Mouse (Mus musculus): ENCODE measurements around the gene Pgd. TPM values are rescaled to one million over a fixed set of nuclear protein-coding genes. Genes with fewer than 3 reads are reported as not detected.
A peak's percentile ranks its signal among the peaks of the same experiment; 100 is the strongest.
"Not testable (repeated sequence)": the region's sequence is repeated elsewhere in the genome, so short reads cannot be mapped to it uniquely, and the experiment has no call there.

Pgd gene
- total RNA-seq (2021) = 10 to 100 TPM; 33.1 to 33.5 TPM

DNA sequence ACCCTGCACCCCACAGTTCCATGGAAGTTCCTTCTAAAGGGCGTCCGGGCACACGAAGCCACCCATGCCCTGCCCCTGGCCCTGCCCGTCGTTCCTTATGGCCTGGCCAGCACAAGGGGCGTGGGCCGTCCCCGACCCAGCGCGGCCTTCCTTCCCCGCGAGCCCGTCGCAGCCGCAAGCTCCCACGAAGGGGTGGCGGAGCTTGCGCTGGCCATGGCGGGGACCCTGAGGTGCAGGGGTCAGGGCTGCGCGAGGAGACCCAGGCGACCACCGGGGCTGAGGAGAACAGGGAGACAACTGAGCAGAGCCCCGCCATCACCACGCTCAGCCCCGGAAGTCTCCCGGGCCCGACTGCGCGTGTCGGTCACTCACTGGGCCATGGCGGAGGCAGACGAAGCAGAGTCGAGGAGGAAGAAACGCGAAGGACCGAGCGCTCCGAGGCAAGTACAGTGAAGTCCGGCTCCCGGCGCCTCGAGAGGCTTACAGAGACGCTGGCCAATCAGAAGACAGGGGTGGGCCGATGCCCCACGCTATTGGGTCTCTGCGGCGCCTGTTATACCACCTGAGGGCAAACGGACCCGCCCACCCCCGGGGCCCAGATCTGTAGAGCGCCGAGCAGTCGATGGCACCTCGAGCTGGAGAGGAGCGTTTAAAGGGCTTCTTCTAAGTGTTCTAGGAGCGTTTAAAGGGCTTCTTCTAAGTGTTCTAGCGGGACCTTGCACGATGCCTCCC, at the start of gene Pgd:
TSS of gene Pgd (minus strand) at position 557 of the 732 bp plus-strand sequence.
- DNase-seq (ENCODE audit: low spot score in 2 of 2) = peak; percentile 98 to 99
- intact Hi-C loops (cut with DNase I) = no loop called here

DNA sequence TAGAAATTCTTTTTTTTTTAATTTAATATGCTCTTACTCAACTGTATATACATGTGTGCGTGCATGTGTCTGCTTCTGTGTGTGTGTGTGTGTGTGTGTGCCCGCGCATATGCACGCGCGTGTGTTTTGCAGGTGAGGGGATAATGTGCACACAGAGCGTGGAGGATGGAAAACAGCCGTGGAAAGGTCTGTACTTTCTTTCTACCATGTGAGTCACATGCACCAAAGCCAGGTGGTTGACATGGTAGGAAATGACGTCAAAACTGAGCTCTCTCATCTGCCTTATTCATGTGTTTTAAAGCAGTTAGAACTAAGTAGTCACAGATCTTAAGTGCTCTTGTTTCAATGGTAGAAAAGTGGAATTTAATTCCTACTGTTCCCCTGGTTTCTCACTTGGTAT, 49.4 kb upstream of the Pgd start:
- no peak for DNase-seq (ENCODE audit: low spot score in 2 of 2)
- intact Hi-C loops (cut with DNase I) = no loop called here

DNA sequence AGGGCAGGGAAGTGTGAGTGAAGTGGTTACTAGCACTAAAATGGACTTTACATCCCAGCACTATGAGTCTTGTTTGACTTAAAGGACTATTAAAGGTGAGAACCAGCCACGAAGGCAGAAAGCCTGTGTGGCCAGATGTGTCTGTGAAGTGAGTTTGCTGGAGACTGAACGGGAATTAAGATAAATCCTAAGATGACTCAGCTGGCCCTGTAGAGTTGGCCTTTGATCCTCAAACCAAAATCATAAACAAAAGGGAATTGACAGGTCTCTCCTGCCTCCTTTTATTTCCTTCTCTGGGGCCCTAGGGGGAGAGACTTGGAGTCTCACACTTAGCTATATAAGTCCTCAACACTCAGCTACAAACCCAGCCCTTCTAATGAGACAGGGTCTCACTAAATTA, 48.8 kb upstream of the Pgd start:
- intact Hi-C loops (cut with DNase I) = no loop called here
- DNase-seq (ENCODE audit: low spot score in 2 of 2) = no peak

DNA sequence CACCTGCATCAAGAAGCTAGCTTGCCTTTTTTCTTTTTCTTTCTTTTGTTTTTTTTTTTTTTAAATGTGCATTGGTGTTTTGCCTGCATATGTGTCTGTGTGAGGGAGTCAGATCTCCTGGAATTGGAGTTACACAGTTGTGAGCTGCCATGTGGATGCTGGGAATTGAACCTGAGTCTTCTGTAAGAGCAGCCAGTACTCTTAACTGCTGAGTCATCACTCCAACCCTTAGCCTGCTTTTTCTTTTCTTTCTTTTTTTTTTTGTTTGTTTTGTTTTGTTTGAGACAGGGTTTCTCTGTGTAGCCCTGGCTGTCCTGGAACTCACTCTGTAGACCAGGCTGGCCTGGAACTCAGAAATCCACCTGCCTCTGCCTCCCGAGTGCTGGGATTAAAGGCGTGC, 47.9 kb upstream of the Pgd start:
- intact Hi-C loops (cut with DNase I); DNase-seq (ENCODE audit: low spot score in 2 of 2): not testable (repeated sequence)

DNA sequence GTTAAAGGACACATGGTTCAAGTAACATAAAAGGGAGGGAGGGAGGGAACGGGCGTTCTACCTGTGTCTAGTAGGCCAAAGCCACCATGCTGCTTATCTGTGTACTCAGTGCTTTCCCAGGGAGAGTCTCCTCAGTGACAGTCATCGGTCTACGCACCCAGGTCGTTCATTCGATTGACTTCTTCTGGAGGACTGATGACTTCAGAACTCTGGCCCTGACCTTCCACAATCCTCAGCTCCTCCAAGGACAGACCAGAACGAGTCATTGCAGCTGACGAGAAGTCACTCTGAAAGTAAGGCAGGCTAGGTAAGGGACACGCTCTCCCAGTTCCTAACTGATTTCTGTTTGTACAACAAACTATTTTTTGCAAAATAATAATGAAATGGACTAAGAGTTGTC, 46.9 kb upstream of the Pgd start:
- no peak for DNase-seq (ENCODE audit: low spot score in 2 of 2)
- intact Hi-C loops (cut with DNase I) = no loop called here

DNA sequence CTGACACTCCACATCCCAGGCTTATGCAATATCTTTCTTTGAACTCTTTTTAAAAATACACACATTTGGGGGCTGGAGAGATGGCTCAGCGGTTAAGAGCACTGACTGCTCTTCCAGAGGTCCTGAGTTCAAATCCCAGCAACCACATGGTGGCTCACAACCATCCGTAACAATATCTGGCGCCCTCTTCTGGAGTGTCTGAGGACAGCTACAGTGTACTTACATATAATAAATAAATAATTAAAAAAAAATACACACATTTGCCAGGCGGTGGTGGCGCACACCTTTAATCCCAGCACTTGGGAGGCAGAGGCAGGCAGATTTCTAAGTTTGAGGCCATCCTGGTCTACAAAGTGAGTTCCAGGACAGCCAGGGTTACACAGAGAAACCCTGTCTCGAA, 44.9 kb upstream of the Pgd start:
- intact Hi-C loops (cut with DNase I); DNase-seq (ENCODE audit: low spot score in 2 of 2): not testable (repeated sequence)

DNA sequence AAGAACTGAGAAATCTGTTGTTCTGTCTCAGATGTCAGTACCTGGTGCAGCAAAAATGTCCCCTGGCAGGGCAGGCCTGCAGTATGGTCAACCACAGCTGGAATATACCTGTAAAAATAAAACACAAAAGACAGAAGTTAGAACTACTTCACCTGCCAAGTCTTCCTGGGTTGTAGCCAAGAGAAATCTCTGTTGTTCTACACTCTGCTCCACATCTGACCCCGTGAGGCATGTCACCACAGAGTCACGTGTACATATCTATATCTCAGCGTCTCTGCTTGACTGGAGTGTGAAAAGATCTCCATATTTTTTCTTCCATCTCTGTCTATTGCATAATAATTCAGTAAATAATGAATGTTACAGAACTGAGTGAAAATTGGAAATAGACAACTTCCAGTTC, 35.9 kb upstream of the Pgd start:
- no peak for DNase-seq (ENCODE audit: low spot score in 2 of 2)
- intact Hi-C loops (cut with DNase I) = no loop called here

DNA sequence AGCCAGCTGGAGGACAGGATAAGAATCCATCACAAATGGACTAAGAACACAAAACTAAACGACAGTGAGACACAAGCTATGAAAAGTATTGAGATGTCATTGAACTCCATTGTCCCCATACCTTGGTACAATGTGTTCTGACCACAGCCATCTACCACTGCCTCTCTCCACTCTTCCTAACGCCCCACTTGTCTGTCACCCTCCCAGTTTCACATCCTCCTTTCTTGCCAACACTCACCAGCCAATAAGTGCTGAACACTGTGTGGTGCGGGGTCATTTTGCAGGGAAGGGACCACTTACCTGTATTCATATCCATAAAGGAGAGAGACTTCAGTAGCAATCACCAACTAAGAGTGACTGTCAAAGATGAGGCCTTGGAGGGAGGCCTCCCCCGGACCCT, 34.5 kb upstream of the Pgd start:
- DNase-seq (ENCODE audit: low spot score in 2 of 2) = no peak
- intact Hi-C loops (cut with DNase I) = no loop called here

DNA sequence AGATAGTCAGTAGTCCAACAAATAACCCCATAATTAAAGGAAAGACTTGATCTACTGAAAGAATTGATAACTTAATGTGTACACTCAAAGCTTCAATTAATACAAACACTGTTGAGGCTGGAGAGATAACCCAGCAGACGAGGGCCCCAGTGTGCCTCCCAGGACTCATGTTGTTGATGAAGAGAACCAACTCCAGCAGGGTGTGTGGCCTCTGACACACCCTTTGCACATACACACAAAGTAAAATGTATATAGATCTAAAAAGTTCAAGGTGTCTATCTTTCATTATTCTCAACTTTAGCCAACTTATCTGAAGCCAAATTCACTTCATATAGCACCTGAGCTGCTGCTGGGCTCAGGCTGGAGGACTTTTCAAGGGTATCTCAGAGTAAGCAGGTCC, 30.6 kb upstream of the Pgd start:
- intact Hi-C loops (cut with DNase I) = no loop called here

DNA sequence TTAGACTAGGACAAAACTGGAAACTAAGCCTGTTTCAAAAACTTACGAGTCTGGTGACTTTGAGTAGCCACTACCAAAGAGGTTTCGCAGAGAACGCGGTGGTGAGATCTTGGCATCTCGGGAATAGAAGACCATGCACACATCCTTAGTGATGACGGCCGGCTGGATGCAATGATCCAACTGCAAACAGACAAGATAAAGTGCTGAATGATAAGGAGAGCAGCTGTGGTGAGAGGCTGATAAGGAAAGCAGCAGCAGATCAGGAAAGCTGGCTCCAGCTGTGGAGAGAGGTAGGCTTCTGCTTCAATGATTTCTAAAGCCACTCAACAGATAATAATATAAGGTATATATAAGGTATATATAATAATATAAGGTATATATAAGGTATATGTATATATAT, 24.5 kb upstream of the Pgd start:
- no peak for DNase-seq (ENCODE audit: low spot score in 2 of 2)
- intact Hi-C loops (cut with DNase I) = no loop called here

More for the DNA sequence above, 30.6 kb upstream of the Pgd start:
- no peak for DNase-seq (ENCODE audit: low spot score in 2 of 2)

DNA sequence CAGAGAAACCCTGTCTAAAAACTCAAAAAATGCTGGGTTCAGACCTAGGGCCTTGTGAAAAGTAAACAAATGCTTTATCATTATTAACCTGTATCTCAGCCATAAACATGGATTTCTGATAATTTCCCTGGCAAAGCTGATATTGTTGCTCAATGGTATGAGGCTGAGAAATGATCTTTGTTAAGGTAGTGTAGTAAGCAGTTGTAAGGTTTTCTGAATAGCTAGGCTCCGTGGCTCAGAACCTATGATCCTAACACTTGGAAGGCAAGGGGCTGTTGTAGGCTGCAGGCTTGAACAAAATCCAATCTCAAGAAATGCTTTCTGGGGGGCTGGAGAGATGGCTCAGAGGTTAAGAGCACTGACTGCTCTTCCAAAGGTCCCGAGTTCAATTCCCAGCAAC, 22.0 kb upstream of the Pgd start:
- DNase-seq (ENCODE audit: low spot score in 2 of 2) = no peak
- intact Hi-C loops (cut with DNase I) = no loop called here

DNA sequence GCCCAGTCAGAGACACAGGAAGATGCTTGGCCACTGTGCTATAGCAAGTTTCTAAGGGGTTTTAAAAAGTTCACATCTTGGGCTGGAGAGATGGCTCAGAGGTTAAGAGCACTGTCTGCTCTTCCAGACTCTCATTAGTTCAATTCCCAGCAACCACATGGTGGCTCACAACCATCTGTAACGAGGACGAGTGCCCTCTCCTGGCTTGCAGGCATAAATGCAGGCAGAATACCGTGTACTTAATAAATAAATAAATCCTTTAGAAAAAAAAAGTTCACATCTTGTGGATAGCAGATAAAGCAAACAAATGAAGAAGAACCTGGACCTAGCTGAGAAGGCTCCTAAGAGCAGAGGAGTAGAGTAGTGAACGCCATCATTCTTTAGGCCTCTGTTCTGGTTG, 16.2 kb upstream of the Pgd start:
- no peak for DNase-seq (ENCODE audit: low spot score in 2 of 2)
- intact Hi-C loops (cut with DNase I) = no loop called here

DNA sequence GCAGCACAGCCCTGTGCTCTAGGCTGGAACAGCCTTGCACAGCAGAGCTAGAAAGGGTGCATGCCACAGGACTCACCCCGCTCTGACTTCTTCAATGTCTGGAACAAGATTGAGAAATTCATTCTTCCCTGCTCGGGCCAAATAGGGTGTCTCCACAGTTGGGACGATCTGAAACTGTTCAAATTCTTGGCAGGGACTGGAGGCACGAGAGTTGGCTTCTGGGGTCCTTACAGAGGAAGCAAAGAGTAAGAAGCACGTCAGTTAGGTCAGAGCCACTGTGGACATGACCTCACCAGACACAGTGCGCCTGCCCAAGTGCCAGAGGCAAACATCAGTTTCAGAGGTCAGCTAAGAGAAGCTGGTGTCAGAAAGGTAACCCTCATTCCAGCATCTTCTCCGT, 15.6 kb upstream of the Pgd start:
- intact Hi-C loops (cut with DNase I) = no loop called here
- no peak for DNase-seq (ENCODE audit: low spot score in 2 of 2)

DNA sequence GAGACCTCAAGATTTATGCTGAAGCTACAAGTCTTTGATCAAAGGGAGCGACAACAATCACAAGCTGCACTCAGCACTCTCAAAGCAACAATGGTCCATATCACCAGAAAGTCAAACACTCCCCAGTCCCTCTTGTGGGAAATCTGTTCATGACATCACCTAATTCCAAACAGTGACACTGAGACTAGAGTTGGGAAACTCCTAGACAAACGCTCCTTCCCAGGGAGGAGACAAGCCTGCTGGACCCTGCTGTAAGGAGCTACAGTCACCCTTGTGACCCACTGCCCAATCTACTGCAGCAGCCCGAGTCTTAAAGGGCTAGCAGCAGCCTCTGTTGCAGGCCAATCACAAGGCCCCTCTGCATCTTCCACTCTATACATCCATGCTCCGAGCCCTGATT, 13.0 kb upstream of the Pgd start:
- DNase-seq (ENCODE audit: low spot score in 2 of 2) = no peak
- intact Hi-C loops (cut with DNase I) = no loop called here

DNA sequence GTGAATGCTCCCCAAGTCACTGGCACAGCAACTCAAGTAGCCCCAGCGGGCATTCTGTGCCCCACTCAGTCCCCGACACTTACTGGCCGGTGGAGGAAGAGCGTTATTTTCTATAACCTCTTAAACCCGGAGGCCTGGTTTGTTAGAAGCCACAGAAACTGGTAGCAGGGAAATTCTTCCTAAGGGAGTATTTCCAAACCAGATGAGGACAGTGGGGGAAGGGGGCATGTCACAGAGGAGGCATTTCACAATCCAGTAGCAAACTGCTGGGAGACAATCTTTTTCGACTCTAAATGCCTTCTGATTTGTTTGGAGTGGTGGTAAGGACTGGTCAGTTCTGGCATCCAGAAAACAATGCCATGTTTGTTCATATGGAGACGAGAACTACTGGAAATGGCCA, 12.6 kb upstream of the Pgd start:
- no peak for DNase-seq (ENCODE audit: low spot score in 2 of 2)
- intact Hi-C loops (cut with DNase I) = no loop called here

DNA sequence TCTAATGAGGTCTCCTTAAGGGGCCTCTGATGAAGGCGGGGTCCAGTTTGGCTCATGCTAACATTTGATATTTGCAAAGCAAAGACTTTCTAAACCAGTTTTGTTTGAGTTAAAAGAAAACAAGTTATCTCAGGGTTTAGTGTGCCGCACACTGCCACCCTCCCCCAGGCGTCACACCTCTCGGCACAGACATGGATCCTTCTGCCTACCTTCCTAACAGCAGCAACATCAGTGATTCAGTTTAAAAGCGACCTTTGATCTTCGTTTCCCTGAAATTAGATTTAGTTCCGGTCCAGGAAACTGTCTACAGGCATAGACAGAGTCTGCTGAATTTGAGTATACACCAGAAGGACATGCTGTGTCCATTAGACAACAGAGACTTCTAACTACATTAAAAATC, 11.8 kb upstream of the Pgd start:
- DNase-seq (ENCODE audit: low spot score in 2 of 2) = no peak

DNA sequence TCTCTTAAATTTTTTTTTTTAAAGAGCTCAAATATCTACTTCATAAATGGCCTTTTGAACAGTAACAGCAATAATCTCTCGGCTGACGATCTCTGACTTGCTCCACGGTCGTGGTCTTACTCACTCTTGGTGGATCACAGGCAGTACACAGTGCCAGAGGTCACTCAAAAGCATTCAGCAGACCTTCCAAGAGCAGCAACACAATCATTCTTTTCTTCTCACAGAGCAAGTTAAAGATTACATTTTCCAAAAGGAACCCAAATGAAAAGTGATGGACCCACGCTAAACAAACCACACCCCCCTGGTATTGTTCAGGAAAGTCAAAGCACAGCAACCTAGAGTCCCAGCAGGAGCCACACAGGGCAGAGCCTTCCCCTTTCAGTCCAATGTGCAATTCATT, 10.5 kb upstream of the Pgd start:
- intact Hi-C loops (cut with DNase I) = no loop called here
- no peak for DNase-seq (ENCODE audit: low spot score in 2 of 2)

More for the DNA sequence above, 11.8 kb upstream of the Pgd start:
- intact Hi-C loops (cut with DNase I) = no loop called here

DNA sequence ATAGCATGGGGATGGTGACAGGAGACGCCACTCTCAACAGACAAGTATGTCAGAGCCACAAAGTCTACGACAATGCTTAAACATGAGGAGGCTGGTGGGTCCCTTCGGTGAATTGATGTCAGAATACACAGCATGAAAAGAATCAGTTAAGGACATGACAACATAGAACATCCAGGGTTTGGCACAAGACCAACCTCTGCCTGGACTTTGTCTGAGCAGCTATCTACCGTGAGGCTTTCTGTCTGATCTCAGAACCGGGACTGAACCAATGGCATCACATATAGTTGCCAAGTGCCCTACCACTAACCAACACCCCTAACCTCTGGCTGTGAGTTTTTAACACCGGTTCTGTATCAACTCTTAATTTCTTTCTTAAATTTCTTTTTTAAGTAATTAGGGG, 10.1 kb upstream of the Pgd start:
- no peak for DNase-seq (ENCODE audit: low spot score in 2 of 2)
- intact Hi-C loops (cut with DNase I) = no loop called here

DNA sequence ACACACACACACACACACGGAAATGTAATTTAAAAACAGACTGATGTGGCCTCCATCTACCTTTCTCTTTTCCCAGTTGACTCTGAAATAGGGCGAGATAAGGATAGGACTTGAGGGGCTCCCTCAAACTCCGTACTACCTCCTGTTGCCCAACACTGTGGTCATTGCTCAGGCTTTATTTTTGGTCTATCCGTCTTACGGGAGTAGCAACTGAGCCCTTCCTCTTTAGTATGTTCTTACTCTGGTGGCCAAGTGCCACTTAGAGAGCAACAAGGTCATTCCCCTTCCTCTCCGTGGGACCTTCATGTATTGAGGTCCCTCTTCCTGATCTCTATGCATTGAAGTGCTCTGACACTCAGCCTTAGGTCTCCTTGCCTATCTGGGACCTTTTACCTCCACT, 7.1 kb upstream of the Pgd start:
- no peak for DNase-seq (ENCODE audit: low spot score in 2 of 2)
- intact Hi-C loops (cut with DNase I) = no loop called here

DNA sequence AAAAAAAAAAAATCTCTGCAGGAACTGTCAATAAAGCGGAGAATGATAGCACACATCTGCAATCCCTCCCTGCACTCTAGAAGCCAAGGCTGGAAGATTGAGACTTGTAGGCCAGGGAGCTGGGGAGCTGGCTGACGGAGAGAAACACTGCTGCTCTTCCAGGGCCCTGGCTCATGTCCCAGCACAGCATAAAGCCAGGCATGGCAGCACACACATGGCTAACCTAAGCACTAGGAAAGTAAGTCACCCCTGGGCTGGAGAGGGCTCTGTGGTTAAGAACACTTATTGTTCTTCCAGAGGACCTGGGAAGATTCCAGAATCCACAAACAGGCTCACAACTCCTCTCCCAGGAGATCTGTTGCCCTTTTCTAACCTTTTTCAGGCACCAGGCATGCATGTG, 6.1 kb upstream of the Pgd start:
- intact Hi-C loops (cut with DNase I) = no loop called here
- no peak for DNase-seq (ENCODE audit: low spot score in 2 of 2)

DNA sequence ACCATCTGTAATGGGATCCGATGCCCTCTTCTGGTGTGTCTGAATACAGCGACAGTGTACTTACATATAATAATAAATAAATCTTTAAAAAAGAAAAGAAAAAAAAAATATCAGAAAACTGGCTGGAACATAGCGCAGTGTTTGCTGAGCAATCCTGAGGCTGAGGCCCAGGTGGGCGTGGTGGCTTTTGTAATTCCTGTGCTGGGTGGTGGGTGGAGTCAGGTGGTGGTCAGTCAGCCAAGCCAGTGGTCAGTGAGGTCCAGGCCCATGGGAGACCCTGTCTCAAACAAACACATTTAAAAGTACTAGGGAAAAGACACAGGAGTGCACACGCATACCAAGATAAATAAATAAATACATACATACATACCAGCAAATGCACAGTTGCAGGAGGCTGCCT, 5.5 kb upstream of the Pgd start:
- no peak for DNase-seq (ENCODE audit: low spot score in 2 of 2)
- intact Hi-C loops (cut with DNase I) = no loop called here

DNA sequence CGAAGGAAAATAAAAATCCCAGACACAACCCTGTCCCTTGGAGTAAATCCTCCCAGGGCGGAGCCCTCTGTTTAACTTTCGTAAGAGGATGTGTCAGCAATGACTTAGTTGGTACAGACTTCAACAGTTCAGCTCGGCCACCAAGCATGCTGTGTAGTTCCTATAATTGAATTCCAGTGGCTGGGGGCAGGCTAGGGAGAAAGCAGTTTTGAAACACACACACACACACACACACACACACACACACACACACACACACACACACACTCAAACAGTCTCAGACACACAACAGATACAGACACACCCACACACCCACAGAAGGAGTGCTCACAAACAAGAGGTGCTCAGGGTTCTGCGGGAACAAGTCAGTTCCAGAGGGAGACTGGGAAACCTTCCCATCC, 5.0 kb upstream of the Pgd start:
- DNase-seq (ENCODE audit: low spot score in 2 of 2) = peak in 1 of 2 experiments; percentile 27
- intact Hi-C loops (cut with DNase I) = no loop called here

Data from left cerebral cortex, postnatal 25 days (tissue).